Mouse (Mus musculus): Measurements from ENCODE around the gene Slc2a8. TPM values are rescaled to one million over a fixed set of nuclear protein-coding genes. Genes with fewer than 3 reads are reported as not detected.

Gene Slc2a8
- polyA plus RNA-seq, 1 experiment, result 29.8 TPM

DNA sequence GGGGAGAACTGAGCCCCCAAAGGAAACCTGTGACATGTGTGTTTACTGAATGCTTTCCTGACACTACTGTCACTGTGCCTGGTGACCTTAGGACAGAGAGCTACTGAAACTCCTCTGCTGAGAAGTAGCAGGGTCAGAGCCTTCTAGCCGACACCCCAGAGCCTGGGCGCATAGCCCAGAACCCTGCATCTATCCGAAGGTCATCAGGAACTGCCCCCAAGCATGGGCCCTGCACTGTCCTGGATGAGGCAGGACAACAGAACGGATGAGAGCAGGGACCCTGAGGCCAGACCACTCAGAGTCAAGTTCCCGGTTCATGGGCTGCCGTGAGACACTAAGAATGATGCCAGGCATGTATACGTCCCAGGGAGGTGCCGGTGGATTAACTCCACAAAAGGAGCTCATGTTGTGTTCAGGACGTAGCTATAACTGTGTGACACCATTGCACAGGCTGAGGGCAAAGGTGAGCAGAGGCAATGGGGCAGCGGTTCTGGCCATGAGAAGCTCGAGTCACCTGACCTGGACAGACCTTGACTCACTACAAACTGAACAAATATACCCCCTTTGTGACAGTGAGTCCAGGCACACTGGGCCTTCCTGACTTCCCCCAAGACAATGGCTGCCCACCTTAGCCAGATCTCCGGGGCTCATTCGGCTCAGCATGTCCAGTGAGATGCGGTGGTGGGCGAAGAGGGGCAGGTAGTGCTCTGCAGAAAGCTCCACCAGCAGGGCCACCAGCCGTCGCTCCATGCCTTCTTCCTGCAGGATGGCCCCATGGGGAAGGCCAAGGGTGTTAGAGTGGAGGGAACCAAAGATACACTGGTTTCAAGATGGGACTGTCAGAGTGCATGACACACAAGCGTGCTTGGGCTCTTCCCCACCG lies 52.7 kb downstream of the Slc2a8 start:
- no peak for DNase-seq
- Histone ChIP-seq H3K4me1 (replicated peaks; ENCODE audit: control insufficient read depth, insufficient read depth, low read length) (peaks cover 29% of the 10 kb centered on the region), H3K36me3 (ENCODE audit: control insufficient read depth, insufficient read depth, low read length) (no peaks in the 10 kb centered on the region), H3K27ac (ENCODE audit: control insufficient read depth, insufficient read depth, low read length) (no peak overlapping the region), H3K27me3 (ENCODE audit: control insufficient read depth, insufficient read depth, low read length) (no peaks in the 10 kb centered on the region), H3K4me3 (ENCODE audit: control insufficient read depth, insufficient read depth, low read length) (no peak overlapping the region)
- TF ChIP-seq CTCF (IDR thresholded peaks at IDR 0.05; ENCODE audit: borderline replicate concordance, control insufficient read depth, extremely low read depth, insufficient read depth, low read length, poor library complexity) (no peak), POLR2A (IDR thresholded peaks at IDR 0.05; ENCODE audit: control insufficient read depth, extremely low read depth, insufficient read depth, low read length, poor library complexity) (no peak)
- 96% methylated on average over 19 of the region's 19 CpGs for WGBS

GRCm38 (mm10) chr2:32928235-32928946 lies 53.5 kb downstream of the Slc2a8 start:
- TF ChIP-seq CTCF (IDR thresholded peaks at IDR 0.05; ENCODE audit: borderline replicate concordance, control insufficient read depth, extremely low read depth, insufficient read depth, low read length, poor library complexity), result no peak
- TF ChIP-seq POLR2A (IDR thresholded peaks at IDR 0.05; ENCODE audit: control insufficient read depth, extremely low read depth, insufficient read depth, low read length, poor library complexity), result no peak
- Histone ChIP-seq H3K36me3 (ENCODE audit: control insufficient read depth, insufficient read depth, low read length) (no peaks in the 10 kb centered on the region), H3K4me1 (replicated peaks; ENCODE audit: control insufficient read depth, insufficient read depth, low read length) (peaks cover 22% of the 10 kb centered on the region), H3K27ac (ENCODE audit: control insufficient read depth, insufficient read depth, low read length) (no peak overlapping the region), H3K4me3 (ENCODE audit: control insufficient read depth, insufficient read depth, low read length) (no peak overlapping the region), H3K27me3 (ENCODE audit: control insufficient read depth, insufficient read depth, low read length) (no peaks in the 10 kb centered on the region)
- DNase-seq, result peak; percentile 71
- WGBS, result 52% methylated on average over 10 of the region's 10 CpGs

DNA sequence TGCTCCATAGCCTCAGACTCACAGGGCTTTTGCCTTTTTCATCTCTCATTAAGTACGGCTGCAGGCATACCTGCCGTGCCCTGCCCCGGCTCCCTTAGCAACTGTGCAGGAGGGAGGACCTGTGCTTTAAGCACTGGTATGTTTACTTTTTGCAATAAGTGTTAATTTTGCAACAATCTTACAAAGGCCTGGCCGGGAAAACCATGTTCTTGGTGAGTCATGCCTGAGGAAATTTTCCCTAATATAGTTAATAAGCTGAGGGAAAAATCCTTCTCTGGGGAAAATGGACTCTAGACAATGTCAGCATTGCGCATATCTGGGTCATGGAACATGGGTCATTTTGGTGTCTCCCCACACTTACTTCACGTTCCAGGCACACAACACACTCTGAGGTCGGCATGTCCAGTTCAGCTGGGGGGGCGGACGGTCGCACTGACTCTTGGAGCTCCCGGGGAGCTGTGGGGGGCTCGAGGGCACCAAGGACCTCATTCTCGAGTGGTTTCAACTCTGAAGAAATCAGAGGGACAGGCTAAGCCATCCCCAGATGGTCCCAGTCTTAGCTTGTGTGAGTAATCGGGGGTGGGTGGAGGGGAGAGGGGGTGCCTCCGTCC lies 54.2 kb downstream of the Slc2a8 start:
- TF ChIP-seq CTCF (IDR thresholded peaks at IDR 0.05; ENCODE audit: borderline replicate concordance, control insufficient read depth, extremely low read depth, insufficient read depth, low read length, poor library complexity) (no peak), POLR2A (IDR thresholded peaks at IDR 0.05; ENCODE audit: control insufficient read depth, extremely low read depth, insufficient read depth, low read length, poor library complexity) (no peak)
- Histone ChIP-seq H3K4me1 (replicated peaks; ENCODE audit: control insufficient read depth, insufficient read depth, low read length) (peaks cover 22% of the 10 kb centered on the region), H3K27ac (ENCODE audit: control insufficient read depth, insufficient read depth, low read length) (no peak overlapping the region), H3K4me3 (ENCODE audit: control insufficient read depth, insufficient read depth, low read length) (no peak overlapping the region), H3K27me3 (ENCODE audit: control insufficient read depth, insufficient read depth, low read length) (no peaks in the 10 kb centered on the region), H3K36me3 (ENCODE audit: control insufficient read depth, insufficient read depth, low read length) (no peaks in the 10 kb centered on the region)
- DNase-seq, result no peak
- WGBS, result 92% methylated on average over 15 of the region's 15 CpGs

DNA sequence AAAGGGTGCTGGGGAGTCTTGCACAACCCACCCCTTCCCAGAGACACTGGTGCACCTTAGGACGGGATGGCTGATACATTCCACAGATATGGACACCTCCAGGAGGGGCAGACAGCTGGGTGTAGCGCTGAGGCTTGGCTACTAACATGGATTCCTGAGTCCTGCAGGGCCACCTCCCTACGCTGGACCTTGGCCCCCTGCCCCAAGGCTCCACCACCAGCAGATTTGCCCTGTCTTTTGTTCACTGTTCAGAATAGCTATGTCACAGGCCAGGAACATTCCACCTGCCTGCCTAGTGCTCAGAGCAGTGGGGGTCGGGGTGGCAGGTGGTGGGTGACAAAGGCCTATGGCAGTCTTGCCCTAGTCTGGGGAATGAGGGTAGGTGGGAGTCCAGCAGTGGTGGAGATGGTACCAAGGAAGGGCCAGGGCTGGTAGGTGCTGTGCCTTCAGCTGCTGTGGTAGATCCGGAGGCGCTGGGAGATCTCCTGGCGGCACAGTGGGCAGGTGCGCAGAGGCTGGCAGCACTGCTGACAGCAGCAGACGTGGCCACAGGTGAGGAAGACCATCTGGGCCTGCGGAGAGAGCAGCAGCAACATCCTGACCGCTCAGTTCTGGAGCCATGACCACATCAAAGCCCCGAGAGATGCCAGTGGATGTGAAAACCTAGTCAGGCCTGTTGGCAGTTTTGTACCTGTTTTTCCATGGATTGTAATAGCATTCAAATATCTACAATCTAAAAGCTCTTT lies 55.4 kb downstream of the Slc2a8 start:
- peak; percentile 59 for DNase-seq
- no peak for TF ChIP-seq POLR2A (IDR thresholded peaks at IDR 0.05; ENCODE audit: control insufficient read depth, extremely low read depth, insufficient read depth, low read length, poor library complexity)
- TF ChIP-seq CTCF (IDR thresholded peaks at IDR 0.05; ENCODE audit: borderline replicate concordance, control insufficient read depth, extremely low read depth, insufficient read depth, low read length, poor library complexity), result no peak
- no peaks in the 10 kb centered on the region for H3K36me3 ChIP-seq (ENCODE audit: control insufficient read depth, insufficient read depth, low read length)
- H3K4me3 ChIP-seq (ENCODE audit: control insufficient read depth, insufficient read depth, low read length), result no peak overlapping the region
- no peak overlapping the region for H3K27ac ChIP-seq (ENCODE audit: control insufficient read depth, insufficient read depth, low read length)
- peaks cover 14% of the 10 kb centered on the region for H3K4me1 ChIP-seq (replicated peaks; ENCODE audit: control insufficient read depth, insufficient read depth, low read length)
- no peaks in the 10 kb centered on the region for H3K27me3 ChIP-seq (ENCODE audit: control insufficient read depth, insufficient read depth, low read length)
- 34% methylated on average over 12 of the region's 12 CpGs for WGBS

- Histone ChIP-seq H3K36me3 (ENCODE audit: control insufficient read depth, insufficient read depth, low read length) (no peaks in the 10 kb centered on the region), H3K4me3 (ENCODE audit: control insufficient read depth, insufficient read depth, low read length) (no peak overlapping the region), H3K27me3 (ENCODE audit: control insufficient read depth, insufficient read depth, low read length) (no peaks in the 10 kb centered on the region), H3K4me1 (replicated peaks; ENCODE audit: control insufficient read depth, insufficient read depth, low read length) (peaks cover 13% of the 10 kb centered on the region), H3K27ac (ENCODE audit: control insufficient read depth, insufficient read depth, low read length) (no peak overlapping the region)
- TF ChIP-seq POLR2A (IDR thresholded peaks at IDR 0.05; ENCODE audit: control insufficient read depth, extremely low read depth, insufficient read depth, low read length, poor library complexity), result no peak
- no peak for TF ChIP-seq CTCF (IDR thresholded peaks at IDR 0.05; ENCODE audit: borderline replicate concordance, control insufficient read depth, extremely low read depth, insufficient read depth, low read length, poor library complexity)
- WGBS, result 62% methylated on average over 10 of the region's 10 CpGs
- no peak for DNase-seq
These were observed 57.5 kb downstream of the Slc2a8 start for GRCm38 (mm10) chr2:32924306-32924844.
